Mouse (Mus musculus): ENCODE measurements around the gene Nhsl1.
A peak's percentile ranks its signal among the peaks of the same experiment; 100 is the strongest.

The Nhsl1 gene

GRCm38 (mm10) chr10:18318916-18319481 lies at the start of gene Nhsl1:
TSS of gene Nhsl1 (plus strand) at chr10:18318985.
- peak; percentile 44 to 76 for DNase-seq (ENCODE audit: low spot score in 2 of 2)

- no peak for DNase-seq (ENCODE audit: low spot score in 2 of 2)
Measured at GRCm38 (mm10) chr10:18276090-18276734, 42.6 kb upstream of the Nhsl1 start.

GRCm38 (mm10) chr10:18283991-18284390 lies 34.8 kb upstream of the Nhsl1 start:
- DNase-seq (ENCODE audit: low spot score in 2 of 2): no peak

- no peak for DNase-seq (ENCODE audit: low spot score in 2 of 2)
Measured at GRCm38 (mm10) chr10:18289512-18289911, 29.3 kb upstream of the Nhsl1 start.

GRCm38 (mm10) chr10:18305106-18305505 lies 13.7 kb upstream of the Nhsl1 start:
- peak in 1 of 2 experiments; percentile 7 for DNase-seq (ENCODE audit: low spot score in 2 of 2)

GRCm38 (mm10) chr10:18315071-18315470 lies 3.7 kb upstream of the Nhsl1 start:
- no peak for DNase-seq (ENCODE audit: low spot score in 2 of 2)

- no peak for DNase-seq (ENCODE audit: low spot score in 2 of 2)
Measured at GRCm38 (mm10) chr10:18317521-18317920, 1.3 kb upstream of the Nhsl1 start.

GRCm38 (mm10) chr10:18317961-18318915 lies 547 bp upstream of the Nhsl1 start:
- DNase-seq (ENCODE audit: low spot score in 2 of 2): peak; percentile 14 to 66

GRCm38 (mm10) chr10:18319691-18320090 lies 906 bp downstream of the Nhsl1 start:
- DNase-seq (ENCODE audit: low spot score in 2 of 2): no peak

- DNase-seq (ENCODE audit: low spot score in 2 of 2): no peak
Measured at GRCm38 (mm10) chr10:18321861-18322260, 3.1 kb downstream of the Nhsl1 start.

GRCm38 (mm10) chr10:18323701-18324100 lies 4.9 kb downstream of the Nhsl1 start:
- no peak for DNase-seq (ENCODE audit: low spot score in 2 of 2)

- no peak for DNase-seq (ENCODE audit: low spot score in 2 of 2)
Measured at GRCm38 (mm10) chr10:18328331-18328908, 9.6 kb downstream of the Nhsl1 start.

GRCm38 (mm10) chr10:18329096-18330038 lies 10.6 kb downstream of the Nhsl1 start:
- no peak for DNase-seq (ENCODE audit: low spot score in 2 of 2)

GRCm38 (mm10) chr10:18330445-18330844 lies 11.7 kb downstream of the Nhsl1 start:
- no peak for DNase-seq (ENCODE audit: low spot score in 2 of 2)

- no peak for DNase-seq (ENCODE audit: low spot score in 2 of 2)
Measured at GRCm38 (mm10) chr10:18333575-18333974, 14.8 kb downstream of the Nhsl1 start.

GRCm38 (mm10) chr10:18334176-18334575 lies 15.4 kb downstream of the Nhsl1 start:
- DNase-seq (ENCODE audit: low spot score in 2 of 2): no peak

GRCm38 (mm10) chr10:18334734-18335133 lies 15.9 kb downstream of the Nhsl1 start:
- no peak for DNase-seq (ENCODE audit: low spot score in 2 of 2)

- no peak for DNase-seq (ENCODE audit: low spot score in 2 of 2)
Measured at GRCm38 (mm10) chr10:18337725-18338124, 18.9 kb downstream of the Nhsl1 start.

- no peak for DNase-seq (ENCODE audit: low spot score in 2 of 2)
Measured at GRCm38 (mm10) chr10:18339386-18339785, 20.6 kb downstream of the Nhsl1 start.

- DNase-seq (ENCODE audit: low spot score in 2 of 2): no peak
Measured at GRCm38 (mm10) chr10:18340930-18341329, 22.1 kb downstream of the Nhsl1 start.
